Mouse (Mus musculus): ENCODE data around the gene Hspa1b. TPM values are rescaled to one million over a fixed set of nuclear protein-coding genes. Genes with fewer than 3 reads are reported as not detected.

Hspa1b gene
- total RNA-seq, 2 experiments from 2014 or later, result 18.8 to 22.1 TPM

GRCm38 (mm10) chr17:34911945-34912351 is 47.1 kb downstream of the Hspa1b start:
- Histone ChIP-seq H3K4me3 (no peak overlapping the region), H3K27ac (no peak overlapping the region)
- peak; percentile 51 to 67 for DNase-seq (ENCODE audit: extremely low spot score in 1 of 2, low spot score in 2 of 2)
- intact Hi-C loops (cut with DNase I), result no loop called here
- TF ChIP-seq CTCF (IDR thresholded peaks at IDR 0.05), result peak; percentile 70

- TF ChIP-seq CTCF (IDR thresholded peaks at IDR 0.05), result no peak
- Histone ChIP-seq H3K27ac (no peak overlapping the region), H3K4me3 (no peak overlapping the region)
- DNase-seq (ENCODE audit: extremely low spot score in 1 of 2, low spot score in 2 of 2), result no peak
- intact Hi-C loops (cut with DNase I), result no loop called here
These were observed 48.1 kb downstream of the Hspa1b start for GRCm38 (mm10) chr17:34910982-34911381.

Other genes with a start within 250 kb of the Hspa1b start
- gene C4b, start 215.4 kb downstream of the Hspa1b start, total RNA-seq (2021), result 10 to 100 TPM; 10.8 to 11.2 TPM
- gene Cyp21a1, start 154.7 kb downstream of the Hspa1b start, total RNA-seq (2021), result not detected
- gene Stk19, start 122.3 kb downstream of the Hspa1b start, total RNA-seq (2021), result 10 to 100 TPM; 54.8 to 61.5 TPM
- 10 to 100 TPM; 33.6 to 41.4 TPM for gene Dxo, start 122.2 kb downstream of the Hspa1b start, total RNA-seq (2021)
- gene Skiv2l, start 109.0 kb downstream of the Hspa1b start, total RNA-seq (2021), result 10 to 100 TPM; 70.1 to 70.4 TPM
- 10 to 100 TPM; 35.3 to 40.3 TPM for gene Nelfe, start 108.8 kb downstream of the Hspa1b start, total RNA-seq (2021)
- under 1 TPM in 1 of 2 experiments, not detected in 1; 0.14 TPM for gene Cfb, start 96.7 kb downstream of the Hspa1b start, total RNA-seq (2021)
- gene Zbtb12, start 79.8 kb downstream of the Hspa1b start, total RNA-seq (2021), result 1 to 10 TPM; 6.5 to 7.4 TPM
- gene Gm20547, start 77.2 kb downstream of the Hspa1b start, total RNA-seq (2021), result not detected
- 1 to 10 TPM; 2.1 to 2.2 TPM for gene C2, start 61.0 kb downstream of the Hspa1b start, total RNA-seq (2021)
- 100 to 1,000 TPM; 175 to 184 TPM for gene Ehmt2, start 60.8 kb downstream of the Hspa1b start, total RNA-seq (2021)
- gene Slc44a4, start 44.8 kb downstream of the Hspa1b start, total RNA-seq (2021), result under 1 TPM; 0.45 to 0.79 TPM
- 10 to 100 TPM; 41.6 to 47.3 TPM for gene Neu1, start 28.0 kb downstream of the Hspa1b start, total RNA-seq (2021)
- gene Gm20481, start 10.7 kb upstream of the Hspa1b start, total RNA-seq (2021), result not detected
- gene Hspa1a, start 12.9 kb upstream of the Hspa1b start, total RNA-seq (2021), result 10 to 100 TPM; 14.5 to 17.2 TPM
- gene Hspa1l, start 13.5 kb upstream of the Hspa1b start, total RNA-seq (2021), result under 1 TPM; 0.34 to 0.42 TPM
- 10 to 100 TPM; 15.8 to 18.4 TPM for gene Lsm2, start 22.6 kb upstream of the Hspa1b start, total RNA-seq (2021)
- gene Vars, start 41.7 kb upstream of the Hspa1b start, total RNA-seq (2021), result 10 to 100 TPM; 44.1 to 46.6 TPM
- gene Vwa7, start 57.3 kb upstream of the Hspa1b start, total RNA-seq (2021), result under 1 TPM; 0.40 to 0.43 TPM
- under 1 TPM in 1 of 2 experiments, not detected in 1; 0.59 TPM for gene Sapcd1, start 68.8 kb upstream of the Hspa1b start, total RNA-seq (2021)
- gene Msh5, start 87.5 kb upstream of the Hspa1b start, total RNA-seq (2021), result under 1 TPM; 0.27 to 0.56 TPM
- 1 to 10 TPM; 7.4 to 8.3 TPM for gene Clic1, start 90.7 kb upstream of the Hspa1b start, total RNA-seq (2021)
- 10 to 100 TPM; 10.1 to 11.0 TPM for gene Ddah2, start 99.8 kb upstream of the Hspa1b start, total RNA-seq (2021)
- gene Ly6g6c, start 106.2 kb upstream of the Hspa1b start, total RNA-seq (2021), result not detected
- gene Mpig6b, start 106.9 kb upstream of the Hspa1b start, total RNA-seq (2021), result not detected
- 1 to 10 TPM; 2.1 to 3.6 TPM for gene Ly6g6e, start 117.7 kb upstream of the Hspa1b start, total RNA-seq (2021)
- gene Ly6g6d, start 118.8 kb upstream of the Hspa1b start, total RNA-seq (2021), result 1 to 10 TPM in 1 of 2 experiments, under 1 TPM in 1; 0.70 to 1.1 TPM
- under 1 TPM in 1 of 2 experiments, not detected in 1; 0.29 TPM for gene Ly6g6f, start 126.4 kb upstream of the Hspa1b start, total RNA-seq (2021)
- gene Abhd16a, start 130.0 kb upstream of the Hspa1b start, total RNA-seq (2021), result 100 to 1,000 TPM; 109 to 117 TPM
- gene Ly6g5c, start 149.0 kb upstream of the Hspa1b start, total RNA-seq (2021), result not detected
- gene Ly6g5b, start 156.2 kb upstream of the Hspa1b start, total RNA-seq (2021), result under 1 TPM; 0.79 TPM
- gene Gpank1, start 162.2 kb upstream of the Hspa1b start, total RNA-seq (2021), result 10 to 100 TPM; 14.8 to 15.0 TPM
- 100 to 1,000 TPM; 177 to 187 TPM for gene Csnk2b, start 162.8 kb upstream of the Hspa1b start, total RNA-seq (2021)
- gene D17H6S53E, start 167.1 kb upstream of the Hspa1b start, total RNA-seq (2021), result 10 to 100 TPM; 27.0 to 28.5 TPM
- gene Apom, start 172.8 kb upstream of the Hspa1b start, total RNA-seq (2021), result not detected
- 100 to 1,000 TPM; 304 to 307 TPM for gene Bag6, start 175.9 kb upstream of the Hspa1b start, total RNA-seq (2021)
- 100 to 1,000 TPM; 285 to 321 TPM for gene Prrc2a, start 205.7 kb upstream of the Hspa1b start, total RNA-seq (2021)
- gene Aif1, start 216.8 kb upstream of the Hspa1b start, total RNA-seq (2021), result 10 to 100 TPM in 1 of 2 experiments, 1 to 10 TPM in 1; 8.0 to 14.4 TPM
- 1 to 10 TPM; 6.4 to 7.4 TPM for gene Lst1, start 229.2 kb upstream of the Hspa1b start, total RNA-seq (2021)
- gene Ltb, start 235.2 kb upstream of the Hspa1b start, total RNA-seq (2021), result under 1 TPM; 0.79 to 0.86 TPM
- not detected for gene Tnf, start 242.8 kb upstream of the Hspa1b start, total RNA-seq (2021)
- gene Lta, start 246.1 kb upstream of the Hspa1b start, total RNA-seq (2021), result under 1 TPM; 0.41 to 0.65 TPM